Mouse (Mus musculus) kidney, postnatal 25 days (tissue): ENCODE data around the gene Umps.
A peak's percentile ranks its signal among the peaks of the same experiment; 100 is the strongest.

Source experiments
- DNase-seq, 2 experiments: peaks; one replicate each; pipeline ENCODE4 v3.0.0; 2021; ENCODE audit warnings: mixed read lengths in 2 of 2

Gene Umps

GRCm38 (mm10) chr16:33928788-33929462 is 37.9 kb downstream of the Umps start:
- peak; percentile 51 to 62 for DNase-seq

DNA sequence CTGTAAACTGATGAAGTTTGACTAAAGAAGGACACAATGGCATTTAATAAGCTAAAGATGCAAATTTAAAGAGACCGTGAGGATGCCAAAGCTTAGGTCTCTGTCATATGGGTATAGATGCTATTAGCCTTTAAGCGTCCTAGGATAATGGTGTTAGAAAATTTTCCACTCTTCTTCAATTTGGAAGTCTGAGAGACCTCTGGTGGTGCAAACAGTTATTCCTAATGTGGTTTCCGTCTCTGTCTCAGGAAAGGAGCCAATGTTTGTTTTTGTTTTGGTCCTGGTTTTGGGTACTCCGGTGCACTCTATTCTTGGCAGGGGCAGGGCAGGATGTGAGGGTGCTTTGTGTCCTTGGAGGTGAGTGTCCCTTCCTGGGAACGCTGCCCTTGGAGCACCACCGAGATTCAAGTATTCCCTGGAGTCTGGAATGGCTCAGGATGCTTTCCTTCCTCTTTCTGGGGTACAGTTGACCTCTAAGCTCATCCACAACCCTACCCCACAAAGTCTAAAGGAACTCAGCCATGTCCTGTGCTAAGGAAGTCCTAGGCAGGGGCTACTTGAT is 39.5 kb downstream of the Umps start:
- DNase-seq = peak; percentile 43 to 83

GRCm38 (mm10) chr16:33923758-33924157 is 43.1 kb downstream of the Umps start:
- DNase-seq = no peak

GRCm38 (mm10) chr16:33923001-33923316 is 43.9 kb downstream of the Umps start:
- DNase-seq = no peak

DNA sequence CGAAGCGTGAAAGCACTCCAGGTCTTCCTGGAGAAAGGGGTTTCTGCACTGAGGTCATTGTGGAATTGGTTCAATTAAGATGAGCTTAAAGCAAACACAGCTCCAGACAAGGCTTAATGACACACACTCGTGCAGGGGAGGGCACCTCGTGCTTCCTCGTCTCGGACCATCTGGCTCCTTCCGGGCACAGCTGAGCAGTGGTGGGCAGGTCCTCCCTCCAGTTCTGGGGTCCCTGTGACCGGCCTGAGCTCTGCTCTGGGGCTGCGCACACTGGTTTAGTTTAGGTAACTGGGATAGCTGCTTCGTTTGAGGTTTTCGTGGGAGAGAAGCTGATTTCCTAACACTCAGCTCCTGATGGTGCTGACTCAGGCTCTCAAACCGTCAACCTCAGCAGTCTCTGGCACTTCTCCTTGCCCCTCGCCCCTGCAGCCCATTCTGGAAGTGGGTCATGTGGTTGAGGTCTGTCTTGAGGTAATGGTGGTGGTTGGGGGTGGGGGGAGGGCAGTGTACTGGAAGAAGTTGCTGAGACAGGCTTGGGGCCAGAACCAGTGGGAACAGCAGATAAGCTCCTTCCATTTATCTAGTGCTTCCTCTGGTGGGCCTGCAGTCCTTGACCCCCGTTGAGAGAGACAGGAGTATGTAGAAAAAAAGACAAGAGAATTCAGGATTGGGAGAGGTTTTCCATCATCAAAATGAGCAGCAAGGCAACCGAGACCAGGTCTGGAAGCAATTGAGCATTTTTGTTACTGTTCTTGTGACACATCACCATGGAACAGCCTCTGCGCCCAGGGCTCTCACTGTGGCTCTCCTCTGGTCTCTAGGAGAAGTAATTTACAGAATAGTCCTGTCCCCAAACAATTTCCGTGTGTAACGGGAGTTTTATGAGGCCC is 44.5 kb downstream of the Umps start:
- peak; percentile 57 to 84 for DNase-seq

DNA sequence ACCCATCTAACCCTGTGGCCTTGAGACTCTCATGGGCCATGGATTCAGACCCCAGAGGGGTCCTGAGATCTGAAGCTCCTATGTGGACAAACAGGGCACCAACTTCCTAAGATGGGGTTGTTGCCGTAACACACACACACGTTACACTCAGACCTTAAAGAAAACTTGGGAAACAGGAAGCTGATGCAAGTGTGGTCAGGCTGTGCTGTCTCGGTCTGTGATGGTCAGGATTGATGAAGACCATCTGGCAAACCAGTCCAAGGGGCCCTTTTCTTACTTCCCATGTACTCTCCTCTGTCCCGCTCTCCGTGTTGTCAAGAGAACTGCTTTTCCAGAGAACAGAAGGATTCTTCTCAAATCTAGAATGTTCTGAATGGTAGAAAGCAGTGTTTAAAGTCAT is 45.3 kb downstream of the Umps start:
- DNase-seq = no peak

- DNase-seq = no peak
These were observed 48.9 kb downstream of the Umps start for GRCm38 (mm10) chr16:33917926-33918325.

DNA sequence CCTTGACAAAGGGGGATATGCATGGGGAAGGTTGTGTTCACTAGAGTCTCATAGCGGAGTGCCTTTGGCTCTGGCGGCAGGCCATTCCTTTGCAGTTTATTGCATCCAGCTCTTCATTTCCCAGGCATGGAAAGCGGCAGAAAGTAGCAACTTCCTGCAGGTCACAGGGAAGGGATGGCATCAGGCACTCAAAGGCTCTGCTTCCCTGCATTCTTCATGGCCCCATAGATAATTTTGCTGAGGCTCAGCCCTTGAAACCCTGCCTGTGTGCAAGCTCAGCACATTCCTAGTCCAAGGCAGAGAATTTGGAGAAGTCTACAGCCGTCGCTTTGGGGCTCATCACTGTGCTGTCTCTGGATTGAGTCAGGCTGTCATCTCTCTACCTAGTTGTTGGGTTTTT is 49.4 kb downstream of the Umps start:
- peak in 1 of 2 experiments; percentile 35 for DNase-seq

- peak; percentile 86 to 91 for DNase-seq
These were observed 50.2 kb downstream of the Umps start for GRCm38 (mm10) chr16:33916473-33917251.

- no peak for DNase-seq
These were observed 51.8 kb downstream of the Umps start for GRCm38 (mm10) chr16:33914997-33915396.

- DNase-seq = no peak
These were observed 58.6 kb downstream of the Umps start for GRCm38 (mm10) chr16:33908239-33908638.
